Mouse (Mus musculus): Measurements from ENCODE around the gene Slc6a8. TPM values are rescaled to one million over a fixed set of nuclear protein-coding genes. Genes with fewer than 3 reads are reported as not detected.

The Slc6a8 gene
- 10 to 100 TPM; 61.8 to 64.8 TPM for total RNA-seq (2021)

- DNase-seq (ENCODE audit: extremely low spot score in 1 of 2, low spot score in 2 of 2): peak in 1 of 2 experiments; percentile 78
- intact Hi-C loops (cut with DNase I): no loop called here
Observed at GRCm38 (mm10) chrX:73672879-73673618, at the start of gene Slc6a8. TSS of gene Slc6a8 (plus strand) at chrX:73673150.

DNA sequence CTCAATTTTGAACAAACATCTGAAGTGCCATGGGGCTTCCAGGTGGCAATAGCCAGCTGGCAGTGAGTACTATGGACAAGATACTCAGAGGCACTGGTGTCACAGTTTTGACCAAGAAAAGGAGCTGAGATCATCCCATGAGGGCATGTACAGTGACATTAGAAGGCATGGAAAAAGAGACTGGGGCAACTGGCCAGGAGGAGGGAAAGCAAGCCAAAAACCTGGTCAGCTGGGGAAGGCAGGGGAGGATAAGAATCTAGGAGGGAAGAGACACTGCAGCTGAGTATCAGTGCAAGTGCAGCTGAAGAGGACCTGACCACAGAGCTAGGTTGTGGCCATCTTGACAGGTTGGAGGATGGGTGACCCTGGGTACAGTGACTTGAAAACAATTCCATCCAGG is 46.0 kb upstream of the Slc6a8 start:
- intact Hi-C loops (cut with DNase I): no loop called here
- no peak for DNase-seq (ENCODE audit: extremely low spot score in 1 of 2, low spot score in 2 of 2)

GRCm38 (mm10) chrX:73635425-73635824 is 37.5 kb upstream of the Slc6a8 start:
- intact Hi-C loops (cut with DNase I): no loop called here
- DNase-seq (ENCODE audit: extremely low spot score in 1 of 2, low spot score in 2 of 2): peak in 1 of 2 experiments; percentile 39

DNA sequence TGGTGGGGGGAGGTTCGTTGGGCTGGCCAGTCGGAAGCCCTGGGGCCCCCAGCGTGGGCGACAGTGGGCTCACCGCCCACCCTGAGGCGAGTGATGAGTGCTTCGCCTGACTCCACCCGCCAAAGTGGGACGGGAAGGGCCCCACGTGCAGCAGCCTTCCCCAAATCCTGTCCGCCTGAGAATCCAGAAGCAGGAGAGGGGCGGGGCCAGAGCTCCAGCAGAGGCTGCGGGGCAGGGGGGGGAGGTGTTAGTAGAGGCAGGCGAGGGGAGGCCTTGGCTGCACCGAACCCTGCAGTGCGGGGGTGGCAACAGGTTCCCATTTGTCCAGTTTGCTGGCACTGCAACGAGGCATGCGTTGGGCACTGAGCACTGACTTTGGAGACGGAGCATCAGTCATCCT is 35.5 kb upstream of the Slc6a8 start:
- DNase-seq (ENCODE audit: extremely low spot score in 1 of 2, low spot score in 2 of 2): peak in 1 of 2 experiments; percentile 39
- intact Hi-C loops (cut with DNase I): no loop called here

DNA sequence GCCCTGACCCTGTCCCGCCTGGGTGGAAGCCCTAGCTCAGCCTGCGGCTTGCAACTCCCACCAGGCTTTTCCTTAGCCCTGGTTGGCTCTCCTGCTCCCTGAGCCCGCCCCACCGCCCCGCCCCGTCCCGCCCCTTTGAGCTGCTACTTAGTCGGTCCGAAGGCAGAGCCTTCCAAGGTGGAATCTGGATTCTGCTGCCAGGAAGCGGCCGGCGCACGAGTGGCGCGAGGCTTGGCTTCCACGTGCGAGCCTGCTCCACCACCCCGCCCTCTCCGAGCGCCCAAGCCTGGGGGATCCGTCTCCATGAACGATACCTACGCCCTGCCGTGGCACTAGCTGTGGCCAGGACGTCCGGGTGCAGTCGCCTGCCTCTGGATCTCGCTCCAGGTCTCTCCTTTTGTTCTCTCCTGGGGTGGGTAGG is 33.7 kb upstream of the Slc6a8 start, which contains the start of gene Dusp9:
Gene Dusp9, plus strand, starts transcription at position 165 of the 421 bp plus-strand sequence.
- peak in 1 of 2 experiments; percentile 49 for DNase-seq (ENCODE audit: extremely low spot score in 1 of 2, low spot score in 2 of 2)
- intact Hi-C loops (cut with DNase I): no loop called here

- intact Hi-C loops (cut with DNase I): no loop called here
- peak in 1 of 2 experiments; percentile 38 for DNase-seq (ENCODE audit: extremely low spot score in 1 of 2, low spot score in 2 of 2)
Observed at GRCm38 (mm10) chrX:73639901-73640469, 33.0 kb upstream of the Slc6a8 start.

DNA sequence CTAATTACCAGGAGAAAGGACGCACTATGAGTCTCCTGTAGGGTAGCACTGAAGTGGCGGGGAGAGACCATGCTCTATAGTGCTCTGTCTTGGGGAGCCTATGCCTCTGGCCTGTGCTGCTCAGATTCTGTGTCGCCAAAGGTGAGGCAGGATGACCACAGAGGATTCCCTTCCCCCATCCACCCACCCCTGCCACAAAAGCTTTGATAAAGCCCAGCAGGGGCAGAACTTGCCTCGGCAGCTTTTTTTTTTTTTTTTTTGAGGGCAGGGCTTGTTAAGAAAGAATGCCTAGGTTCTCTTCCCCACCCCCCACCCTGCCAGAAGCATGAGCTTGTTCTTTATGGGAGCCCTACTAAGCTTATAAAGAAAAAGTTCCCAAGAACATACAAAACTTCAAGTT is 27.8 kb upstream of the Slc6a8 start:
- no peak for DNase-seq (ENCODE audit: extremely low spot score in 1 of 2, low spot score in 2 of 2)
- intact Hi-C loops (cut with DNase I): no loop called here

- intact Hi-C loops (cut with DNase I): loop anchor here (5.0 kb wide), 1 partner anchor 79 kb away; no protein-coding TSS in a partner anchor
- DNase-seq (ENCODE audit: extremely low spot score in 1 of 2, low spot score in 2 of 2): no peak
Observed at GRCm38 (mm10) chrX:73650869-73651268, 22.1 kb upstream of the Slc6a8 start.

GRCm38 (mm10) chrX:73653392-73653791 is 19.6 kb upstream of the Slc6a8 start:
- intact Hi-C loops (cut with DNase I): loop anchor here (5.0 kb wide), 1 partner anchor 81 kb away; no protein-coding TSS in a partner anchor
- no peak for DNase-seq (ENCODE audit: extremely low spot score in 1 of 2, low spot score in 2 of 2)

- peak in 1 of 2 experiments; percentile 62 for DNase-seq (ENCODE audit: extremely low spot score in 1 of 2, low spot score in 2 of 2)
- intact Hi-C loops (cut with DNase I): loop anchor here (5.0 kb wide), 1 partner anchor 82 kb away; no protein-coding TSS in a partner anchor
Observed at GRCm38 (mm10) chrX:73654177-73654576, 18.8 kb upstream of the Slc6a8 start.

GRCm38 (mm10) chrX:73655529-73655928 is 17.4 kb upstream of the Slc6a8 start:
- intact Hi-C loops (cut with DNase I): no loop called here
- no peak for DNase-seq (ENCODE audit: extremely low spot score in 1 of 2, low spot score in 2 of 2)

- DNase-seq (ENCODE audit: extremely low spot score in 1 of 2, low spot score in 2 of 2): no peak
- intact Hi-C loops (cut with DNase I): no loop called here
Observed at GRCm38 (mm10) chrX:73658391-73658790, 14.6 kb upstream of the Slc6a8 start.

- intact Hi-C loops (cut with DNase I): no loop called here
- DNase-seq (ENCODE audit: extremely low spot score in 1 of 2, low spot score in 2 of 2): no peak
Observed at GRCm38 (mm10) chrX:73658936-73659574, 13.9 kb upstream of the Slc6a8 start.

DNA sequence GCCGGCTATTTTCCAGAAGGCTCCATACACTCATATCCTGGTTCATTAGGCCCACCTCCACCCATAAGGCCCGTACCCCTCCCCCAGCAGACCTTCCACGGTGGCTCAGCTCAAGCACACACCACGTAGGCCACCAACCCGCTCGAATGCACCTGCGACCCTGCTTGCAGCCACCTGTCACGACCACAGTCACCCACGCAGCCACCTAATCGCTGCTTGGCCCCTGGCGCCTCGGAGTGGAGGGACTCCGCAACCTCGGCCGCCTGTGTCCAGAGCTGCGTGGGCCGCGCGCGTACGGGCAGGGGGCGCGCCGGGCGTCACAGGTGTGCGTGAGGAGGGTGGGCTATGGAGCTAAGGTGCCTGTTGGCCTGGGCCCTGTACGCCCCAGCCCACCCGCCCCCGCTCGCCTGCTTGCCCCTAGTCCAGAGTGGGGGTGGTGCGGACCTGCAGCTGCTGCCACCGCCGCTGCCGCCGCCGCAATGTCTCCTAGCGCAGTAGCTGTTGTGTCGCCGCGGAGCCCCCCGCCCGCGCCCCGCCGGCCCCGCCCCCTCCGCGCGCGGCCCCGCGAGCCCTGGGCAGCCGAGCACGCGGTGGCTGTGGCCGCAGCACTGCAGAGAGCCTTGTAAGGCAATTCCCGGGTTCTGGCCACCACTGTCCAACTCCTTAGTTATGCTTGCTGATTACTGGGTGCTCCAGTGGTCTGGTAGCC is 13.2 kb upstream of the Slc6a8 start, which contains the start of gene Pnck:
Gene Pnck, minus strand, starts transcription at position 543 of the 709 bp plus-strand sequence.
- intact Hi-C loops (cut with DNase I): no loop called here
- peak in 1 of 2 experiments; percentile 57 for DNase-seq (ENCODE audit: extremely low spot score in 1 of 2, low spot score in 2 of 2)

- intact Hi-C loops (cut with DNase I): no loop called here
- no peak for DNase-seq (ENCODE audit: extremely low spot score in 1 of 2, low spot score in 2 of 2)
Observed at GRCm38 (mm10) chrX:73660284-73660665, 12.7 kb upstream of the Slc6a8 start.

DNA sequence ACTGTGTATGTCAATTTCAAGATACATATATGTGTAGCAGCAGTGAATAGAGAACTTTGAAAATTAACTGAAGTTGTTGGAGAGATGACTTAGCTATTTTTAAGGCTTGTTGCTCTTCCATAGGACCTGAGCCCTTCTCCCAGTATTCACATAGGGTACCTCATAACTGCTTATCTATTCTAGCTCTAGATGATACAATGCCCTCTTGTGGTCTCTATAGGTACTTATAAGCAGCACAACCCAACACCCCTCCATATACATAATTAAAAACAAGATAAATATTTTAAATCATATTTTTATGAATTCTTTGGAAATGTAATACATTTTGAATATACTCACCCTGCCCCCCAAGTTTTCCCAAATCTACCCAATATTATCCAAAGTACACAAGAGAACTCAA is 9.8 kb upstream of the Slc6a8 start:
- intact Hi-C loops (cut with DNase I): no loop called here
- no peak for DNase-seq (ENCODE audit: extremely low spot score in 1 of 2, low spot score in 2 of 2)

DNA sequence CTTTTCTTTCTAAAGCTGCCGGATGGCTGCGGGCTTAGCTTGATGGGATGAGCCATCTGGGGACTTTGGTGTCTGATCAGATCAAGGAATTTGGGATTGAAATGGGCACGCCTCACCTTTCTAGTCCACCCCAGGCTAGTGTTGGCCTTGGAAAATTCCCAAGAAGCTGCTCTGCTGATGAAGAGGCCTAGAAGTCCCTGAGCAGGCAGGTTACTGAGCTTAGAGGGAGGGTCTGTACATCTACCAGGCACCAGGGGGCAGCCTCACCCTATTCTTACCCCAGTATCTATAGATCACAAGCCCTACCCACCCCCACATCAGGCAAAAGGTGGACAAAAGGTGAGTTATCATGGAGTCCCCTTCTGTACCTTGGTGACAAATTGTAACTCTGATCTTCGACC is 919 bp upstream of the Slc6a8 start:
- peak in 1 of 2 experiments; percentile 50 for DNase-seq (ENCODE audit: extremely low spot score in 1 of 2, low spot score in 2 of 2)
- intact Hi-C loops (cut with DNase I): no loop called here

GRCm38 (mm10) chrX:73673619-73673967 is 643 bp downstream of the Slc6a8 start:
- DNase-seq (ENCODE audit: extremely low spot score in 1 of 2, low spot score in 2 of 2): no peak
- intact Hi-C loops (cut with DNase I): no loop called here
